Mouse (Mus musculus) limb, embryonic 14.5 days (tissue): ENCODE measurements around the gene Polm. TPM values are rescaled to one million over a fixed set of nuclear protein-coding genes. Genes with fewer than 3 reads are reported as not detected.

Experiments used
- ATAC-seq: fragments of 200-750 bp; cut with Nextera tagmentation; 2 replicates; pipeline ENCODE4 v1.8.0; 2017; ENCODE audit warnings: low read depth, moderate number of reproducible peaks, moderate TSS enrichment; ENCODE audit not compliant: low FRiP score
- DNase-seq: peaks from one replicate; pipeline ENCODE4 v3.0.0-alpha.2; 2015; ENCODE audit warnings: low spot score
- H3K27ac ChIP-seq: fragments of 300-500 bp; sonication (generic); replicated peaks from 2 replicates; pipeline ENCODE4 v1.5.1; 2014; ENCODE audit warnings: low read depth, mild to moderate bottlenecking, low read length, moderate library complexity, mixed read lengths
- H3K27me3 ChIP-seq: fragments of 300-500 bp; sonication (generic); 2 replicates; pipeline ENCODE4 v1.6.1; 2014; ENCODE audit warnings: low read length, mixed read lengths; ENCODE audit not compliant: control insufficient read depth, insufficient read depth
- H3K36me3 ChIP-seq: fragments of 300-500 bp; sonication (generic); 2 replicates; pipeline ENCODE4 v1.6.1; 2014; ENCODE audit warnings: mild to moderate bottlenecking, low read length, moderate library complexity, mixed read lengths; ENCODE audit not compliant: control insufficient read depth, insufficient read depth
- H3K4me1 ChIP-seq: fragments of 300-500 bp; sonication (generic); 2 replicates; pipeline ENCODE4 v1.6.1; 2014; ENCODE audit warnings: antibody characterized with exemption, low read length, mixed read lengths; ENCODE audit not compliant: control insufficient read depth, insufficient read depth
- H3K4me2 ChIP-seq: fragments of 300-500 bp; sonication (generic); replicated peaks from 2 replicates; pipeline ENCODE4 v1.6.1; 2014; ENCODE audit warnings: low read depth, mild to moderate bottlenecking, low read length, moderate library complexity; ENCODE audit not compliant: severe bottlenecking
- H3K4me3 ChIP-seq: fragments of 300-500 bp; sonication (generic); replicated peaks from 2 replicates; pipeline ENCODE4 v1.5.1; 2014; ENCODE audit warnings: low read length
- H3K9ac ChIP-seq: fragments of 300-500 bp; sonication (generic); 2 replicates; pipeline ENCODE4 v1.6.1; 2014; ENCODE audit warnings: mild to moderate bottlenecking, low read depth, low read length, moderate library complexity; ENCODE audit not compliant: severe bottlenecking
- H3K9me3 ChIP-seq: fragments of 300-500 bp; sonication (generic); 2 replicates; pipeline ENCODE4 v1.6.1; 2016; ENCODE audit warnings: low read length; ENCODE audit not compliant: control insufficient read depth
- POLR2A ChIP-seq: fragments of 200-500 bp; IDR thresholded peaks from 2 replicates; pipeline ENCODE4 v1.8.0; 2012; ENCODE audit warnings: inconsistent platforms, mild to moderate bottlenecking, moderate library complexity, borderline replicate concordance; ENCODE audit not compliant: insufficient read depth, insufficient read length; ENCODE audit errors: extremely low read depth
- WGBS: fragments of 180-500 bp; shearing (Covaris S2); extraction: QIAGEN DNeasy Blood & Tissue Kit; methylation state at CpG from one replicate; pipeline ENCODE4 v1.1.7; 2014; 5-methylcytosine and 5-hydroxymethylcytosine counted together
- polyA plus RNA-seq, 2 experiments: library from polyadenylated mRNA; depleted of rRNA in 1 of 2; stranded (reverse) in 1 of 2; unstranded in 1 of 2; fragments of >200 nt; fragmentation: Nextera tagmentation in 1 of 2; extraction: Ambion mirVana in 1 of 2; gene quantifications; 2 replicates each; pipeline versions ENCODE4 v1.2.1 to v1.2.3; 2012 to 2014

Polm gene
- 29.5 and 40.8 TPM in 2 replicates for polyA plus RNA-seq (2012; rRNA removed)
- polyA plus RNA-seq (2014; fragmentation: Nextera tagmentation; extraction: Ambion mirVana) = 10.6 and 11.1 TPM in 2 replicates

GRCm38 (mm10) chr11:5837251-5838246 lies at the start of gene Polm:
TSS of gene Polm (minus strand) at chr11:5838016.
- H3K27ac ChIP-seq = peak within 1 kb of the TSS; percentile 58
- WGBS = under 1% methylated on average over 61 of the region's 63 CpGs
- H3K4me2 ChIP-seq = peak within 1 kb of the TSS; percentile 90
- peaks cover 16% of the 10 kb centered on the region for H3K36me3 ChIP-seq
- no peak; the same call in 1 of the 2 replicates for TF ChIP-seq POLR2A
- H3K27me3 ChIP-seq = no peaks in the 10 kb centered on the region
- peaks cover 5% of the 10 kb centered on the region; the same call in 1 of the 2 replicates for H3K4me1 ChIP-seq
- H3K9ac ChIP-seq = peak within 1 kb of the TSS; percentile 76
- H3K9me3 ChIP-seq = no peaks in the 10 kb centered on the region
- ATAC-seq (peak; percentile 95), DNase-seq (peak; percentile 97)
- peak within 1 kb of the TSS; percentile 65 for H3K4me3 ChIP-seq

- TF ChIP-seq POLR2A = no peak
- Histone ChIP-seq H3K4me3 (no peak overlapping the region), H3K36me3 (no peaks in the 10 kb centered on the region), H3K9me3 (no peaks in the 10 kb centered on the region), H3K4me2 (no peak overlapping the region), H3K9ac (no peak overlapping the region), H3K27me3 (no peaks in the 10 kb centered on the region), H3K4me1 (peaks cover 15% of the 10 kb centered on the region), H3K27ac (no peak overlapping the region)
- WGBS = 58% methylated on average over 5 of the region's 5 CpGs
- ATAC-seq = no peak
- DNase-seq = no peak
Observed at GRCm38 (mm10) chr11:5887250-5887649, 49.4 kb upstream of the Polm start.

- 19% methylated on average over 9 of the region's 9 CpGs for WGBS
- Histone ChIP-seq H3K4me3 (no peak overlapping the region), H3K9me3 (no peaks in the 10 kb centered on the region), H3K27me3 (no peaks in the 10 kb centered on the region), H3K9ac (no peak overlapping the region), H3K27ac (no peak overlapping the region), H3K4me1 (peaks cover 15% of the 10 kb centered on the region), H3K36me3 (no peaks in the 10 kb centered on the region), H3K4me2 (no peak overlapping the region)
- ATAC-seq = no peak; the same call in 1 of the 2 replicates
- no peak for TF ChIP-seq POLR2A
- DNase-seq = peak; percentile 88
Observed at GRCm38 (mm10) chr11:5886187-5886586, 48.4 kb upstream of the Polm start.

GRCm38 (mm10) chr11:5882518-5882917 lies 44.7 kb upstream of the Polm start:
- H3K36me3 ChIP-seq = no peaks in the 10 kb centered on the region
- H3K9ac ChIP-seq = no peak overlapping the region
- no peak overlapping the region for H3K4me2 ChIP-seq
- ATAC-seq = no peak
- 67% methylated on average over 8 of the region's 8 CpGs for WGBS
- no peaks in the 10 kb centered on the region for H3K27me3 ChIP-seq
- H3K9me3 ChIP-seq = no peaks in the 10 kb centered on the region
- H3K4me1 ChIP-seq = peaks cover 7% of the 10 kb centered on the region; the same call in 1 of the 2 replicates
- no peak overlapping the region for H3K27ac ChIP-seq
- TF ChIP-seq POLR2A = no peak
- no peak overlapping the region for H3K4me3 ChIP-seq
- DNase-seq = no peak

- H3K27me3 ChIP-seq = no peaks in the 10 kb centered on the region
- ATAC-seq = no peak
Observed at GRCm38 (mm10) chr11:5879905-5880304, 42.1 kb upstream of the Polm start.

More at GRCm38 (mm10) chr11:5879905-5880304, 42.1 kb upstream of the Polm start:
- DNase-seq = no peak
- Histone ChIP-seq H3K4me2 (no peak overlapping the region), H3K27ac (no peak overlapping the region), H3K9ac (no peak overlapping the region), H3K4me1 (peaks cover 14% of the 10 kb centered on the region), H3K9me3 (no peaks in the 10 kb centered on the region), H3K36me3 (peaks cover 14% of the 10 kb centered on the region), H3K4me3 (no peak overlapping the region)
- whole genome bisulfite sequencing = 56% methylated on average over 5 of the region's 5 CpGs
- TF ChIP-seq POLR2A = no peak
